Mouse (Mus musculus) kidney, adult 2 months (tissue): Measurements from ENCODE around the gene Parp14.

Experiments used
- CTCF ChIP-seq: fragments of 200-500 bp; conservative IDR thresholded peaks from 2 replicates; pipeline ENCODE4 v1.5.1; 2011; ENCODE audit warnings: low read depth, mild to moderate bottlenecking, control low read depth, low read length, moderate library complexity, mixed read lengths; ENCODE audit not compliant: insufficient read depth, insufficient read length
- POLR2A ChIP-seq: fragments of 200-500 bp; IDR thresholded peaks from one replicate; pipeline ENCODE4 v1.6.1; 2011; ENCODE audit warnings: low read depth, low read length, control low read depth

DNA sequence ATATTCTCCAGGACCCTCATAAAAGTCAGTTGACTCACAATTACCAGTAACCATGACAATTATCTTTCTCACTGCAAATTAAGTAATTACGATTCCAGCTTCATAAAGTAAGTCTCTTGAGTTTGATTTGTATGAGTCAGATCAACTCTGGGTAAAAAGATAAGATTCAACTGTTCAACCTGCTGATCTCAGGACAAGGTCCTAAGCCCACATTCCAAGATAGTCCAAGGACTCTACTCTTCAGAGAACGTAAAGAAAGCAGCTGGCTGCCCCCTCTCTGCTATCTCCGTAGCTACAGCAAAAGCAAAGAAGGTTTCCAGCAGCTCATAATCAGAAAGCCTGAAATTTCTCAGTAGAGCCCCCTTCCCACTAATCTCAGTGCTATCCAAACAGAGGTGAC, 40.1 kb upstream of the Parp14 start:
- TF ChIP-seq CTCF (no peak), POLR2A (no peak)
